Mouse (Mus musculus): ENCODE data around the gene Wdr34. TPM values are rescaled to one million over a fixed set of nuclear protein-coding genes. Genes with fewer than 3 reads are reported as not detected.

Gene Wdr34
- total RNA-seq, 2 experiments from 2014 or later: 6.5 to 6.8 TPM

DNA sequence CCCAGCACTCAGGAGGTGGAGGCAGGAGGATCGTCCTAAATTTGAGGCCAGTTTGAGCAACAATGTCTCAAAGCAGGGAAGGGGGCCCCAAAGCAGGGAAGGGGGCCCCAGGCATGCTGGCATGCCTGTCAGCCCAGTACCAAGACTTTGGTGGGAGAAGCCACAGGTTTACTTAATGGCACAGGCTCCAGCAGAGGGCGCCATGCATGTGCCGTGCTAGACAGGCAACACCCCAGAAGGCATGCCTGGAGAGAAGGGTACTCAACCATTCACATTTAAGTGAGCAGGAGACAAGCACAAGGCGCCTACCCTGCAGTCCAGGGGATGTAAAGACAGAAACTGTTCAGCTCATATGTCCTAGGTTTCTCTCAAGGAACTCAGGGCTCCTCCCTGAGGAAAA is 6.2 kb downstream of the Wdr34 start:
- DNase-seq (ENCODE audit: low spot score): no peak
- intact Hi-C loops (cut with DNase I): loop anchor here (5.0 to 10.0 kb wide), 2 partner anchors 35 to 122 kb away; partner anchors contain the start of gene Pkn3

DNA sequence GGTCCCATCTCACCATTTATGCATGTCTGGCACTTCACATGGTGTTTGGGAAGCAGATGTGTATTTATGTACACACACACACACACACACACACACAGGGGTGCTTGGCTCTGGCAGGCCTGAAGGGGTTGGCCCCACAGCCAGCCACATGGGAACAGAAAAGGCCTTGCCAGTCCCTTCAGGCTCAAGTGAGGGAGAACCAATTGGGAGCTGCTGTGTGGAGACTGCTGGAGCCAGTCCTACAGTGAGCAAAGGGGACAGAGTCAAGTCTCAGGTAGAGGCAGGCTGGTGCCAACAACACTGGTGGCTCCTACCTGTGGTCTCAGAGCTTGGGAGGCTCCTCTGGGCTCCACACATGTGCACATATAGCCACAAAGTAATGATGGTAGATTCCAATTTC is 9.0 kb downstream of the Wdr34 start:
- intact Hi-C loops (cut with DNase I): loop anchor here (1.0 to 10.0 kb wide), 3 partner anchors 38 to 125 kb away; partner anchors contain the start of gene Pkn3
- DNase-seq (ENCODE audit: low spot score): no peak

DNA sequence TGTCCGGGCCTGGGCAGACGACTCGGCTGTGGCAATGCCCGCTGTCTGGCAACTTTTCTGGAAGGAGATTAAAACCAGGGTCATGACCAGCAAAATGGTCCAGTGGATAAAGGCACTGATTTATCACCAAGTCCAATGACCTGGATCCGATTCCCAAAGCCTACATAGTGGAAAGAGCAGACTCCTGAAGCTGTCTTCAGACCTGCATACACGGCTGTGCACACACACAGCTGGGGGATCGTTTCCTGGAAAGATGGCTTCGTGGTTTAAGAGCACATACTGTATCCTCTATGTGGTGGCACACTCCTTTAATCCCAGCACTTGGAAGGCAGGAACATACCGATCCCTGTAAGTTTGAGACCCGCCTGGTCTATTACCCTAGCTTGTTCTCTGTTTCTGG is 10.3 kb downstream of the Wdr34 start:
- no peak for DNase-seq (ENCODE audit: low spot score)
- intact Hi-C loops (cut with DNase I): no loop called here

DNA sequence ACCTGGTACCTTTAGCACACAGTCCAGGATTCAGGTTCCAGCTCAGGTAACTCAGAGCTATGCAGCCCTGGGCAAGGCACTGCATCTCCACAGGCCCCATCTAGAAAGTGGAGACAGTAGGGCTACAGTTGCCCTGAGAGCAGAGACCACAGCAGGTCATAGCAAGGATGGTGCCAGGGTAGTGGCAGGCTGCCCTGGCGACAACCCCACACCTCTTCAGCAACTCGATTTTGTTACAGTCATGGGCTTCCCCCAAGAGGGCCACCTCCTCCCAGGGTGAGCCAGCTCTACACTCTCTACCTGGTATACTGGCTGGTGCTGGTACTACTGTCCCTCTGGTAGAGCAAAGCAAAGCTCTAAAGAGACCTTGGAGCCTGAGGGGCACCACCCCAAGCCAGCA is 10.9 kb downstream of the Wdr34 start:
- DNase-seq (ENCODE audit: low spot score): no peak
- intact Hi-C loops (cut with DNase I): no loop called here

DNA sequence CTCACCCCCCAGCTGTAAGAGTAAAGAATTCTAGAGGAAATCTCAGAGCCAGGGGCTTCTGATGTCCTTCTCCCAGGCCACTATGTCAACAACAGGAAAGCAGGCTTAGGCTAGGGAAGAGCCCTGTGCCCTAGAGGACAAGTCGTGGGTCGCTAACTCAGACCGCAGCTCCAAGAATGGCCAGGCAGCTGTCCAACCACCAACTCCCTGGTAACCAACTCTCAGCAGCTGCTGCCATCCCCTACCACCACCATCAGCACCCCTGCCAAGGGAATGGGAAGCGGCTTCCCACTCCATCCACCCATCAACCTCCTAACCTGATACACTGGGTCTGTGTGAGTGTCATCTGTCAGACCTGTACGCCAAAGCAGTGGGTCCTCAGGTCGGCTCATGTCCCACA is 15.7 kb downstream of the Wdr34 start:
- no peak for DNase-seq (ENCODE audit: low spot score)
- intact Hi-C loops (cut with DNase I): no loop called here

DNA sequence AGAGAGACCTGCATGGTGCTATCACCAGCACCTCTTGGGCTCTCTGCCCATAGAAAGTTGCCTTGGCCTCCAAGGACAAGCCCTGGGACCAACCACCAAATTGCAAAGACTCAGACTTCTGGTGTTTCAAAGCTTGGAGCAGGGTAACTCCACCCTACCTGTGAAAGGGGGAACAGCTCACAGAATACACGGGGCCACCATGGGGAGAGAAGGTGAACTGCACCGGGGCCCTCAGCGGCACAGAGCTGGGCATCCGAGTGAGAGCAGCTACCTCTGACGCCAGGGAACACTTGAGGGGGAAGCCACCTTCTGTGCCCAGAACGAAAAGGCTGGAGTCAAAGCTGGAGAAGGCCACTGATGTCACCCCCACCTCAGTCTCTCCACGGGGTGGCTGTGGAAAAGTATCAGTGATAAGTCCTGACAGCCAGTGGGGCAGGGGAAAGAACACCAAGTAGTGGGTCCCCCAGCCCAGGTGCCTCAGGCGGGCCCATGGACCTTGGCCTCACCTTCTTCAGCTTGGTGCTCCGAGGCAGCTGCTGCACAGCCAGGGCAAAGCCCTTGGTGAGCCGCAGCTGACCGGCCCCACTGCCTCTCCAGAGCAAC is 16.3 kb downstream of the Wdr34 start:
- intact Hi-C loops (cut with DNase I): no loop called here
- no peak for DNase-seq (ENCODE audit: low spot score)

DNA sequence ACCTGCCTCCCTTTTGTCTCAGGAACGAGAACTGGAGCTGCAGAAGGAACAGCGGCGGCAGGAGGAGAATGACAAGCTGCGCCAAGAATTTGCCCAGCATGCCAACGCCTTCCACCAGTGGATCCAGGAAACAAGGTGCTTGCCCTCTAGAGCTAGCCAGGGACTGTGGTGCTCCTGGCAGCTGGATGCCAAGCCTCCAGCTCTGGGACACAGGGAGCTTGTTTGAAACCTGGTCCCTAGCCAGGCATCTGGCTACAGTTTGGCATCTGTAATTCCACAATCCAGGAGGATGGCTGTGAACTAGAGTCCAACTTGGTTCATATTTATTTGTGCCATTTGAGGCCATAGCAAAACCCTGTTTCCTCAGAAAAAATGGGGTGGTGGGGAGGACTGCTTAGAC is 21.7 kb downstream of the Wdr34 start:
- intact Hi-C loops (cut with DNase I): loop anchor here (2.0 kb wide), 1 partner anchor 16 kb away; no protein-coding TSS in a partner anchor
- DNase-seq (ENCODE audit: low spot score): no peak

DNA sequence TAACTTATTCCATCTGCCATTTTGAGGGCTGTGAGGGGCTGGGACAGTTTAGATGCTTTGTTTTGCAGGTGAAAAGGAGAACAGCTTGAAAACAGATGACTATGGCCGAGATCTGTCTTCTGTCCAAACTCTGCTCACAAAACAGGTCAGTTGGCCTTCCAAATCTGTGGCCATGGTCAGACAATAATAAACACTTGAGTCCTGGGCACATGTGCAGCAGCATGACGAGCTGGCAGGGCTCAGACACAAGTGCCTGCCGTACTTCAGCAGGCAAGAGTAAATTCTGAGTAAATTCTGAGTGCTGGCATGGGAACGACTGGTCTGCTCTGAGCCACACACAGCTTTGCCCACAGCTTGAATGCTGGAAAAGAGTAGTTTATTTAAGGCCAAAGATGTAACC is 23.2 kb downstream of the Wdr34 start:
- DNase-seq (ENCODE audit: low spot score): no peak
- intact Hi-C loops (cut with DNase I): no loop called here

DNA sequence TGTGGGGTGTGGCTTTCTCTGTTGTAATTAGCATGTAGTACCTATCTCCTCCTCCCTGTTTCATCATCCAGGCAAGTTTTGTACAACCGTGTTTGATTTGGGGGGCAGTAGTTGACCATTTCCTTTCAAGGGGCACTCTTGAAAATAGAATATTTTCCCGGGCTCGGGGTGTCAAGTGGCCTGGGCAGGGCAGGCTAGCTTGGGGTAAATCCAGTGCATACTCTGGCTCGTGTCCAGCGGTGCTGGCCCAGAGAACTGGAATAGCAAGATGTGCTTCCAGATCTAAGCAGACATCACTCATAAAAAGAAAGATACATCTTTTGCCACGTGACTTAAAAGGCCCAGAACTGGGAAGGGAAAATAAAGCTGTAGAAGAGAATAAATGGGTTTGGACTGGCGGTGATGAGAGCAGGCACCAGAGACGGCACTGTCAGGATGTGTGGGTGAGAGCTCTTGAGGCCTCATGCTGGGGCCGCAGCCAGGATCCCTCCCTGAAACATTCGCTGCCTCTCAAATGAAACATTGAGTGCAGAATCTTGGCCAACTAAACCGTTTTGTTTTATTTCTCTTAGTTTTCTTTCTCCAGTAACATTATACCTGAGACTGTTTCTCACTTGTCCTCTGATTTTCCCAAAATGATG is 34.2 kb downstream of the Wdr34 start:
- no peak for DNase-seq (ENCODE audit: low spot score)
- intact Hi-C loops (cut with DNase I): no loop called here

DNA sequence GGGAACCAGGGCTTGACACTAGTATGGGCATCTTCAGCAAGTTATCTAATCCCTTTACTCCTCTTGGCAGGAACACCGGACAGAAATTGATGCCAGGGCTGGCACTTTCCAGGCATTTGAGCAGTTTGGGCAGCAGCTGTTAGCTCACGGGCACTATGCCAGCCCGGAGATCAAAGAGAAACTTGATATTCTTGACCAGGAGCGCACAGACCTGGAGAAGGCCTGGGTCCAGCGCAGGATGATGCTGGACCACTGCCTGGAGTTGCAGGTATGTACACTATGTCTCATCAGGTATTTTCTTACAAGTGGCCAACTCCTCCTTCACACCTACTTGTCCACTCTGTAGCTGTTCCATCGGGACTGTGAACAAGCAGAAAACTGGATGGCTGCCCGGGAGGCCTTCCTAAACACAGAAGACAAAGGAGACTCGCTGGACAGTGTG is 37.8 kb downstream of the Wdr34 start:
- intact Hi-C loops (cut with DNase I): loop anchor here (2.0 kb wide), 1 partner anchor 16 kb away; no protein-coding TSS in a partner anchor
- peak; percentile 10 for DNase-seq (ENCODE audit: low spot score)

DNA sequence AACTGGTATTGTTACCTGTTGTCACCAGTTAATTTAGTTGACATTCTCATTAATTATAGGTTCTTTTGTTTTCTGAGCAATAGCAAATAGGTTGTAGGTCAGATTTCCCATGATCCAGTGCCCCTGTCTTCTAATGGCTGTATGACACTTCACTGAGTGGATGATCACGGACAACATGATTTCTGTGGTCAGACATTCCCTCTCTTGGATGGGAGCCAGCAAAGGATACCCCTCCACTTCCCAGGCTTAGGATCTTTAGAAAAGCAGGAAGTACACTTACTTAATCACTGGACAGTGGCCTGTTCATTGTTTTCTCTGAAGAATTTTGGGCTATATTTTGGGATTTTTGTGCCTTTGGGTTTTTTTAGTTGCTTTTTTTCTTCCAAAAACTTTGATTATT is 39.6 kb downstream of the Wdr34 start:
- intact Hi-C loops (cut with DNase I): no loop called here
- DNase-seq (ENCODE audit: low spot score): no peak

DNA sequence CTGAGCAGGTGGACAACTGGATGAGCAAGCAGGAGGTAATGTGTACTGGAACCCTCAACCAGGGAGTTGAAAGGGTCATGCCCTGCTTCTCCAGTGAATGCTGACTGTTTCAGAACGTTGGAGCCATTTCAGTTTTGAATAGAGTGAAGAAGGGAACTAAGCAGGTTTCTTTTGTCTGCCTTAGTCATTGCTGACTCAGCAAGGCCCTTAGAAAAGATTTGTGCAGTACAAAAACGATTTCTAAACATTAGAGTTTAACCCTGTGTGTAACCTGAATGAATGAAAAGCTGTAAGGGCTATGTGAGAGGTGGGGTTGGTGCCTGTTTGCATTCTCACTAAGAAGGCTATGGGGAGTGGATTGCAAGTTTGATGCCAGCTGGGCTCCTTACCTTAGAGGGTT is 56.7 kb downstream of the Wdr34 start:
- DNase-seq (ENCODE audit: low spot score): no peak
- intact Hi-C loops (cut with DNase I): no loop called here

Small RNA genes within 50 kb of the gene (microRNA-seq; reads per million reads assigned to microRNA genes)
- gene Mir6997: not detected

Other genes starting within 250 kb of the Wdr34 start
- gene Slc27a4, start 246.2 kb downstream of the Wdr34 start, total RNA-seq (2021): 10 to 100 TPM; 17.9 to 18.7 TPM
- 10 to 100 TPM; 31.8 to 32.4 TPM for gene Urm1, start 228.8 kb downstream of the Wdr34 start, total RNA-seq (2021)
- gene Cercam, start 179.7 kb downstream of the Wdr34 start, total RNA-seq (2021): 1 to 10 TPM; 4.6 to 5.8 TPM
- gene Odf2, start 159.7 kb downstream of the Wdr34 start, total RNA-seq (2021): 10 to 100 TPM; 20.2 to 23.2 TPM
- 10 to 100 TPM; 25.4 to 26.6 TPM for gene Gle1, start 113.5 kb downstream of the Wdr34 start, total RNA-seq (2021)
- 100 to 1,000 TPM; 208 to 216 TPM for gene Sptan1, start 83.3 kb downstream of the Wdr34 start, total RNA-seq (2021)
- 100 to 1,000 TPM in 1 of 2 experiments, 10 to 100 TPM in 1; 95.8 to 106 TPM for gene Set, start 8.5 kb upstream of the Wdr34 start, total RNA-seq (2021)
- gene Pkn3, start 28.8 kb upstream of the Wdr34 start, total RNA-seq (2021): 10 to 100 TPM; 10.5 to 13.2 TPM
- gene Zdhhc12, start 44.8 kb upstream of the Wdr34 start, total RNA-seq (2021): 1 to 10 TPM; 3.9 to 4.7 TPM
- gene Zer1, start 75.7 kb upstream of the Wdr34 start, total RNA-seq (2021): 10 to 100 TPM; 23.5 to 26.7 TPM
- gene Tbc1d13, start 84.9 kb upstream of the Wdr34 start, total RNA-seq (2021): 10 to 100 TPM; 19.9 to 23.0 TPM
- gene Endog, start 122.6 kb upstream of the Wdr34 start, total RNA-seq (2021): 100 to 1,000 TPM in 1 of 2 experiments, 10 to 100 TPM in 1; 93.8 to 100 TPM
- gene Spout1, start 129.6 kb upstream of the Wdr34 start, total RNA-seq (2021): 1 to 10 TPM; 4.5 to 6.1 TPM
- 10 to 100 TPM; 43.1 to 44.0 TPM for gene Kyat1, start 157.0 kb upstream of the Wdr34 start, total RNA-seq (2021)
- gene Lrrc8a, start 188.8 kb upstream of the Wdr34 start, total RNA-seq (2021): 10 to 100 TPM; 58.2 to 66.7 TPM
- 1 to 10 TPM; 3.7 to 4.4 TPM for gene Gm28035, start 191.7 kb upstream of the Wdr34 start, total RNA-seq (2021)
- gene Phyhd1, start 217.3 kb upstream of the Wdr34 start, total RNA-seq (2021): 100 to 1,000 TPM in 1 of 2 experiments, 10 to 100 TPM in 1; 94.8 to 104 TPM
- under 1 TPM in 1 of 2 experiments, not detected in 1; 0.91 TPM for gene Gm28038, start 232.2 kb upstream of the Wdr34 start, total RNA-seq (2021)
- 10 to 100 TPM; 23.6 to 26.3 TPM for gene Dolk, start 237.5 kb upstream of the Wdr34 start, total RNA-seq (2021)
- 10 to 100 TPM; 19.6 to 20.0 TPM for gene Nup188, start 237.5 kb upstream of the Wdr34 start, total RNA-seq (2021)